Mouse (Mus musculus): Measurements from ENCODE around the gene 1810037I17Rik. TPM values are rescaled to one million over a fixed set of nuclear protein-coding genes. Genes with fewer than 3 reads are reported as not detected.

The 1810037I17Rik gene
- total and polyA plus RNA-seq, 3 experiments, result 47.3 to 64.9 TPM; not detected in 1

GRCm38 (mm10) chr3:122939215-122939614, 15.2 kb downstream of the 1810037I17Rik start (continued):
- TF ChIP-seq GABPA (IDR thresholded peaks at IDR 0.05; ENCODE audit: low read depth, low read length), result no peak
- TF ChIP-seq MAX (IDR thresholded peaks at IDR 0.05; ENCODE audit: low read length), result no peak
- TF ChIP-seq TCF12 (IDR thresholded peaks at IDR 0.05; ENCODE audit: low read depth, low read length), result no peak
- TF ChIP-seq CHD1 (IDR thresholded peaks at IDR 0.05; ENCODE audit: low read depth, low read length), result no peak
- TF ChIP-seq MEF2A (IDR thresholded peaks at IDR 0.05; ENCODE audit: extremely low read depth, insufficient replicate concordance, low read depth, low read length, poor library complexity, severe bottlenecking), result no peak
- peak; percentile 75 for TF ChIP-seq SMC3 (IDR thresholded peaks at IDR 0.05; ENCODE audit: low read depth, low read length)
- TF ChIP-seq CTCF (IDR thresholded peaks at IDR 0.05 in 2 of 3, conservative IDR thresholded peaks at IDR 0.05 in 1 of 3; ENCODE audit: control insufficient read depth in 1 of 3, insufficient read depth in 1 of 3, low read depth in 2 of 3, low read length in 3 of 3, poor library complexity in 1 of 3, severe bottlenecking in 1 of 3), result peak; percentile 20 to 71 (median 29); a peak in 3 of 6 replicates
- TF ChIP-seq RCOR1 (IDR thresholded peaks at IDR 0.05; ENCODE audit: low read depth, low read length), result no peak

GRCm38 (mm10) chr3:122943387-122943890, 19.4 kb downstream of the 1810037I17Rik start:
- Histone ChIP-seq H3K4me3 (ENCODE audit: control insufficient read depth in 1 of 2, insufficient read depth in 1 of 2, low read depth in 2 of 2, low read length in 2 of 2) (no peak overlapping the region), H3K9ac (ENCODE audit: control insufficient read depth, low read depth, low read length, poor library complexity, severe bottlenecking) (no peak overlapping the region), H3K27me3 (ENCODE audit: control insufficient read depth in 1 of 2, insufficient read depth in 2 of 2, low read length in 2 of 2) (no peaks in the 10 kb centered on the region), H3K36me3 (ENCODE audit: control insufficient read depth in 1 of 2, insufficient read depth in 2 of 2, low read length in 2 of 2) (no peaks in the 10 kb centered on the region), H3K79me2 (ENCODE audit: control insufficient read depth, insufficient read depth, low read length, poor library complexity) (no peaks in the 10 kb centered on the region), H3K9me3 (replicated peaks; ENCODE audit: insufficient read depth, low read length) (no peaks in the 10 kb centered on the region), H3K27ac (ENCODE audit: control insufficient read depth, low read depth, low read length) (no peak overlapping the region), H3K4me1 (ENCODE audit: control insufficient read depth in 1 of 2, insufficient read depth in 2 of 2, low read length in 2 of 2) (no peaks in the 10 kb centered on the region)
- DNase-seq (ENCODE audit: low read depth, low spot score), result no peak
- TF ChIP-seq EP300 (IDR thresholded peaks at IDR 0.05; ENCODE audit: low read depth in 1 of 2, low read length in 2 of 2), result no peak
- TF ChIP-seq NELFE (IDR thresholded peaks at IDR 0.05; ENCODE audit: low read depth, low read length), result no peak
- TF ChIP-seq ELF1 (IDR thresholded peaks at IDR 0.05; ENCODE audit: low read depth, low read length), result no peak
- no peak for TF ChIP-seq BHLHE40 (IDR thresholded peaks at IDR 0.05; ENCODE audit: borderline replicate concordance, low read depth, low read length)
- TF ChIP-seq POLR2AphosphoS5 (IDR thresholded peaks at IDR 0.05; ENCODE audit: borderline replicate concordance, low read depth, low read length), result no peak
- no peak for TF ChIP-seq SMC3 (IDR thresholded peaks at IDR 0.05; ENCODE audit: low read depth, low read length)
- TF ChIP-seq KAT2A (conservative IDR thresholded peaks at IDR 0.05; ENCODE audit: low read depth, low read length), result no peak
- TF ChIP-seq RCOR1 (IDR thresholded peaks at IDR 0.05; ENCODE audit: low read depth, low read length), result no peak
- no peak for TF ChIP-seq ZMIZ1 (IDR thresholded peaks at IDR 0.05; ENCODE audit: low read depth, low read length)
- TF ChIP-seq MAZ (IDR thresholded peaks at IDR 0.05; ENCODE audit: low read depth, low read length), result no peak
- no peak for TF ChIP-seq TCF12 (IDR thresholded peaks at IDR 0.05; ENCODE audit: low read depth, low read length)

- TF ChIP-seq POLR2A (IDR thresholded peaks at IDR 0.05; ENCODE audit: control insufficient read depth in 1 of 2, insufficient read depth in 1 of 2, low read depth in 1 of 2, low read length in 2 of 2, poor library complexity in 1 of 2), result no peak
- no peak for TF ChIP-seq USF1 (IDR thresholded peaks at IDR 0.05; ENCODE audit: low read depth, low read length)
- TF ChIP-seq GATA1 (IDR thresholded peaks at IDR 0.05; ENCODE audit: low read depth, low read length), result no peak
- TF ChIP-seq ZKSCAN1 (IDR thresholded peaks at IDR 0.05; ENCODE audit: low read depth, low read length), result no peak
- no peak for TF ChIP-seq MEF2A (IDR thresholded peaks at IDR 0.05; ENCODE audit: extremely low read depth, insufficient replicate concordance, low read depth, low read length, poor library complexity, severe bottlenecking)
- DNase-seq (ENCODE audit: low read depth, low spot score), result no peak
- Histone ChIP-seq H3K27me3 (ENCODE audit: control insufficient read depth in 1 of 2, insufficient read depth in 2 of 2, low read length in 2 of 2) (no peaks in the 10 kb centered on the region), H3K4me1 (ENCODE audit: control insufficient read depth in 1 of 2, insufficient read depth in 2 of 2, low read length in 2 of 2) (no peaks in the 10 kb centered on the region), H3K27ac (ENCODE audit: control insufficient read depth, low read depth, low read length) (no peak overlapping the region), H3K9me3 (replicated peaks; ENCODE audit: insufficient read depth, low read length) (no peaks in the 10 kb centered on the region), H3K36me3 (ENCODE audit: control insufficient read depth in 1 of 2, insufficient read depth in 2 of 2, low read length in 2 of 2) (no peaks in the 10 kb centered on the region; a peak in 1 of 4 replicates), H3K9ac (ENCODE audit: control insufficient read depth, low read depth, low read length, poor library complexity, severe bottlenecking) (no peak overlapping the region), H3K4me3 (ENCODE audit: control insufficient read depth in 1 of 2, insufficient read depth in 1 of 2, low read depth in 2 of 2, low read length in 2 of 2) (no peak overlapping the region), H3K79me2 (ENCODE audit: control insufficient read depth, insufficient read depth, low read length, poor library complexity) (no peaks in the 10 kb centered on the region)
These were observed 26.1 kb downstream of the 1810037I17Rik start for GRCm38 (mm10) chr3:122950129-122950528.

All from MEL (cell line).